Mouse (Mus musculus) ES-Bruce4 (cell line): ENCODE measurements around the gene Ms4a4a.

ENCODE experiments used
- CTCF ChIP-seq: IDR thresholded peaks from one replicate; pipeline ENCODE4 v1.8.1; 2011; ENCODE audit warnings: low read depth, low read length
- EP300 ChIP-seq: IDR thresholded peaks from 2 replicates; pipeline ENCODE4 v1.6.1; 2011; ENCODE audit warnings: low read depth, low read length; ENCODE audit not compliant: insufficient read depth
- POLR2A ChIP-seq: IDR thresholded peaks from one replicate; pipeline ENCODE4 v1.8.1; 2011; ENCODE audit warnings: low read length; ENCODE audit not compliant: insufficient read depth

GRCm38 (mm10) chr19:11411640-11412039 lies 36.3 kb downstream of the Ms4a4a start:
- TF ChIP-seq CTCF = no peak
- no peak for TF ChIP-seq POLR2A
- no peak for TF ChIP-seq EP300
